Mouse (Mus musculus) layer of hippocampus, postnatal 14 days (tissue): ENCODE measurements around the gene Ptprg. TPM values are rescaled to one million over a fixed set of nuclear protein-coding genes. Genes with fewer than 3 reads are reported as not detected.

ENCODE experiments used
- DNase-seq, 2 experiments: peaks; one replicate each; pipeline ENCODE4 v3.0.0; 2021 to 2022; ENCODE audit warnings: low spot score in 2 of 2, mixed read lengths in 1 of 2
- total RNA-seq, 2 experiments: library from RNA; stranded (reverse); gene quantifications; 2 replicates each; pipeline ENCODE4 v1.2.3; 2021

Gene Ptprg
- total RNA-seq, 2 experiments from 2014 or later, result 165 to 169 TPM

DNA sequence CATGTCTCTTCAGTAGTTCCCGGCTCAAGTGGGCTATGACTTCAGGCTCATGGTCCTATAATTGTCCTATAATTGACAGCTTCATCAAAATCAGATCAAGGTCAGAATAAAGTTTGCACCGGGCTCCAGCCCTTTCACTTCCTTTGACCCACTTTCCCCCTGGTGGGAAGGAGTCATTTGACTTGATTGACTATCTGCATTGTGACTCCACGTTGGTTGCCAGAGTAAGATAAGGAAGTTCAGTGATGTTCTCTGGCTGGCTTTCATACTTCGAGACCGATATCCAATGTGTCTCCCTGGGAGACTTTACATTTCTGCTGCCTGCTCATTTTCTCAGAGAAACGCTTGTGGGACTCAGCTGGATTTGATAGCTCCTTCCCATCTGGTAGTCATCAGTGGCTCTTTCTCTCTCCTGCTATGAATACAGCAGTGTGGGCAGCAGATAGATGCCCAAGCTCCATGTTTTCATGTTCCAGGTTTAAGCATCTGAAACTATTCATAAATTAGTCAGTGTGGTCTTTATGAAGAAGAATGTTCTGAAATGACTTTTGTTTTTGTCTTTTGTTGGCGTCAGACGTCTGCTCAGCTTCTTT, 318.5 kb downstream of the Ptprg start:
- no peak for DNase-seq

DNA sequence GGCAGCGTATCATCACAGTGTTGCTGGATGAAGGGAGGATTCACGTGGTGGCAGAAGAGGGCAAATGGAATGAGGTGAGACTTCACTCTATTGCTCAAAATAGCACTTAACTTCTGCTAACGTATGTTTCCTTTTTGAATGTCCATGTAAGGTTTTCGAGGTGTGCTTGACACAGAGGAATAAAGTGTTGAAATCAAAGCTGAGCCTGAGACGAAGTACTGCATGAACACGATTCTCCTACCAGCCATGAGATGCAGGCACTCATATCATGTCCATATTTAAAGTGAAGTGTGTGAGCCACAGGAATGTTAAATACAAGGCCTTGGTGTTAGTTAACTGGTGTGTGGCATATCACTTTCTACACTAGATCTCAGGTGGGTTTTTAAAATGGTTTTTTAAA, 320.9 kb downstream of the Ptprg start:
- DNase-seq, result no peak

- peak; percentile 52 to 63 for DNase-seq
These were observed 321.9 kb downstream of the Ptprg start for GRCm38 (mm10) chr14:11874960-11875889.

DNA sequence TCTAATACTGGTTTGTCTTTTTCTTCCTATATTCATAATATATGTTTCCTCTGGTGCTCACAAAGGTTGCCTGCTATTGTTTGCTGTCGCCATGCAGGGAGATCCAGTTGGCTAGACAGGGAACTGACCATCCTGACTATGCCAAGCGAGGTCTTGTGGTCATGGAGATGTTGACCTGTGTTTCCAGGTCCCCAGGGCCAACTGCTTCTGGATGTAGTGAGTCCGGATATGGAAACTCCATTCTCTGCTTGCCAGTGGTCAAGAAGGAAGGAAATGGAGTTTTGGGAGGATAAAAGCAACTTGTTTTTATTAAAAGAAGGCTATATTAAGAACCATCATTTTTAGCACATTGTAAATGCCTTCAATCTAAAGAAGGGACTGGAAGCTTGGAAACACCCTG, 327.8 kb downstream of the Ptprg start:
- no peak for DNase-seq

DNA sequence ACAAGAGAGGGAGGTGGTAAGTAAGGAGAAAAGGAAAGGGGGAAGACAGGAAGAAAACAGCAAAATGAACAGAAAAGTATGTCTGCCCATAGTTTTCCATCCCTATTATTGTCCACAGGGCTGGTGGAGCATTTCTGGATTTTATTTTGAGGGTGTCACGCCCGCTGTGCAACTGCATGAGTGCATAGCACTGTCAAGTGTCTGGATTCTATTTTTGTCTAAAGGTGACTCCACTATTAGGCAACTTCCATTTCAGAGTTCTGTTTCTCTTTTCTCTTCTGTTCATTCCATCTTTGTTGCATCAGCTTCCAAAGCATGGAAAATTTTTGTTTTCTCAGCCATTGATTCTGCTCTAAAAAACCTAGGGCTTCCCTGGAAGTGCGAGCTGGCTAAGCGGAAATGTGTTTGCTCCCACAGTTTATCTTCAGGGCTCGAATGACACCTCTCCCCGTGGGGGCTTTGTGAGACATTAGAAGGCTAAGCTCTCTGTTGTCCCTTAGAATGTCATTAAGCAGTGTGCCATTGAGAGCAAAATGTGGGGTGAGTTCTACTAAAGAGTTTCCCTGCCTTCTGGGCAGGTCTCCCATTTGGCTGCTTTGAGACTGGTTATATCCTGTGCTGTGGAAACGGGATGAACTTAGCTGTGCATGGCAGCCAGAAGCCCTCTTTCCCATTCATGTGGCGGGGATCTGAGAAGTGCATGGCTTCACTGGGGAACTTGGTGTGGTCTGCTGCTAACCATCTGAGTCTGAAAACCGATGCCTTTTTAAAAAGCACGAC, 330.0 kb downstream of the Ptprg start:
- peak; percentile 35 to 38 for DNase-seq

- no peak for DNase-seq
These were observed 330.7 kb downstream of the Ptprg start for GRCm38 (mm10) chr14:11883995-11884394.

- no peak for DNase-seq
These were observed 333.1 kb downstream of the Ptprg start for GRCm38 (mm10) chr14:11886417-11886816.

GRCm38 (mm10) chr14:11890890-11891289, 337.6 kb downstream of the Ptprg start:
- DNase-seq, result no peak

- peak in 1 of 2 experiments; percentile 37 for DNase-seq
These were observed 339.3 kb downstream of the Ptprg start for GRCm38 (mm10) chr14:11892621-11893020.

GRCm38 (mm10) chr14:11895486-11895885, 342.2 kb downstream of the Ptprg start:
- no peak for DNase-seq

DNA sequence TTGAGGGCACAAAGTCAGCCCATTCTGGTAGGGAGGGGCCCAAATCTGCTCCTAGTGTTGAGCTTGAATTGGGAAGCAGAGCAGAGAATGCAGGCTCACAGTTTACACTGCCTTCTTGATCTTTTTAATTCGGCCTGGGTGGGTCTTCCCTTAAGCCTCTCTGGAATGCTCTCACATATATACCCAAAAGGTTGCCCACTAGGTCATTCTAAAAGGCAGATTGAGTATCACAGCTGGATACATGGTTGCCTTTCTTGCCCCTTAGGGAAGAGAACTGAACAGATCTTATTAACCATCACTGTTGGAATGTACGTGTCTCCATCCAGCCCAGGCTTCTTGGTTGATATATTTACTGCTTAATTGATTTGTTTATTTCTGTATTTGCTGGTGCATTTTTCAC, 349.5 kb downstream of the Ptprg start:
- DNase-seq, result no peak

- DNase-seq, result no peak
These were observed 352.9 kb downstream of the Ptprg start for GRCm38 (mm10) chr14:11906130-11906675.

DNA sequence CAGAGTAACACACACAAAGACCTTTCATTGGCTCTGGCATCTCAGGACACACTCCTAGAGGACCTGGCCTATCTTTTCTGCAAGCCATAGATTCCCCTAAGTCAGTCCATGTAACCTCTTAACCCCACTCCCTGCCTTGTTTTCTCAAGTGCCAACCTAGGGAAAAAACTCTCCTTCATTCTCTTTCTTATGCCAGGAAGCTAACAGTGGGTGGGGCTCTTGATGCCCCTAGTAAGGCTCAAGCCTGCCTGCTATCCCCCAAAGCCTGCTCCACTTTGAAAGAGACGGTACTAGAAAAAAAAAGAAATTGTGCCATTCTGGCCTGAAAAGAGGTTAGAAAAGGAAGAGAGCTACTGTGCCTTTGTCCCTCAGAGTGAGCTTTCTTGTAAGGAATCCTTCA, 358.9 kb downstream of the Ptprg start:
- DNase-seq, result no peak

DNA sequence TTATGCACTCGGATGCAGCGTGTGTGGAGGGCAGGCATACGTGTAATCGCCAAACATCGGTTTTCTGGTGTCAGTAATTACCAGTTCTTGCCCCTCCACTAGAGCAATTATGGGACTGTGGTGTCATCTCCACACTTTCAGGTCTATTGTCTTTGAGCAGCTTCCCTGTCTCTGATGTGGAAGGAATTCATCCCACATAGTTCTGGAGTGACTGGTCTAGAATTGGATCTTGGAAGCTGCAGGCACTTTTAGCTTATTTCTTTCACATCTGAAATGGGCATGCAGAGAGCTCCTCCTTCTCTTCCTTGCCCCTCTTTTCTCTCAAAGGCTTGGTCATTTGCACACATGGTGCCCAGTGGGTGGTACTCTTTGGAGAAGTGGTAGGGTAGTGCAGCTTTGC, 363.9 kb downstream of the Ptprg start:
- no peak for DNase-seq

DNA sequence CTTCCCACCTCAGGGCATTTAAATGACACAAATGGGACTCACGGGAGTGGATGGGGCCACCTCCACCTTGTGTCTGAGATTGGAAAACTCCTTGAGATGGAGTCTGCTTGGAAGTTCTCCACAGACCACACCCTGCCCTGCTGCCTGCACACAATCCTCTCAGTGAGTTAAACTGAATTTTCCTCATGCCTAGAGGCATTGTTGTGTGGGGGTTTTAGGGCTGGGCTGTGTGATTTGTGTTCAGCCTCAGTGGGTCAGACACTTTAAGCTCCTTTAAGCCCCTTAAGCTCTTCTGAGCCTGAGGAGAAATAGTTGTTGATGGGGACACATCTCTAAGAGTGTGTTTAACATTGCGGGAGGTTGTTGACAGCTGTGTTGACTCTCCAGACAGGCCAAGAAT, 375.2 kb downstream of the Ptprg start:
- DNase-seq, result no peak

DNA sequence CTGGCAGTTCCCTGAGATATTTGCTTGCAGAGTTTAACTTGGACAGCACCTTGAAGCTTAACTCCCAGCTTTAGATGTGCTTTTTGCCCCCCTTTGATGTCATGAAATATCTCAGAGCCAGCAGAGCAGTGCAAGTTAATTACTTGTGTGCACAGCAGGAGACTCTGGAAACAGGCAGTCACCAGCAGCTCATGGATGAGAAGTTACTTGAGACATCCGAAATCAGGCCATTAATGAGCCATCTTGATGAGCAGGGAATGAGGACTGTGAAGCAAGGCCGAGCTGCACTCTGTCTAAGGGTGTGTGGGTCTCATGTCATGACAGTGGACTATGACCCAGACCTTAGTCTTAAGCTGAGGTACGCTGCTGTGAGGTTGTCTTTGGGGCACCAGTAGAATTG, 379.2 kb downstream of the Ptprg start:
- no peak for DNase-seq

DNA sequence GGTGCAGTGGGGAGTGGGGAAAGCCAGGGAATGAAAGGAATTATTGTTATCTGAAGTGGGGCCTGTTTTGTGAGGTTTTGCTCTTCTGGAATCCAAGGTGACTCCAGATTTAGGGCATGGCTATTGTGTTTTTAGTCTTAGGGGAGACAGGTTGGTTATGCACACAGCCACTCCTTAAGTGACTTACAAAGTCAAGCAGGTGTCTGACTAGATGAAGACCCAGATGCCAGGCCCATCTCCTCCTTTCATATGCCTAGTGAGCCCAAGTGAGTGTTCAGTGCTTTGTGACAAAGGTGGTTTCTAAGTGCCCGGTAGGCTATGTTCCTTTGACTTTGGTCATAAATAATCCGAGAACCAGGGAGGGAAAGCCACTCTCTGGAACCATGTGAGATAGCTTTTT, 381.2 kb downstream of the Ptprg start:
- DNase-seq, result no peak

- no peak for DNase-seq
These were observed 381.9 kb downstream of the Ptprg start for GRCm38 (mm10) chr14:11935281-11935680.

GRCm38 (mm10) chr14:11935698-11936097, 382.4 kb downstream of the Ptprg start:
- no peak for DNase-seq

DNA sequence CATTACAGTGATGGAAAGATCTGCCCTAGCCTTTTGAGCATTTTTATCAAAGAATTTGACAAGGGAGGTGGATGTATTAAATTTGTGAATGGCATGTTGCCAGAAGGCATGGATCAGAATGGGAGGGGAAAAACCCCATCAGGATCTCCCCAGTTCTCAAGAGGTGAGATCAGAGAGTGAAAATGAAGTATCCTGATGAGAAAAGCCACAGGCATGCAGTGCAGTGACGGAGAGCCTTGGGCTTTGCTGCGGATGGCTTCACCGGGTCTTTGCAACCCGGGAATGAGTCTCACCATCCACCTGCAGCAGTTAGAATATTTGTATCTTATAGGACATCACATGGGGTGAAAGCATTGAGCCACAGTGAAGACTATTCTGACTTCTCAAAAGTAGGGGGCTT, 385.6 kb downstream of the Ptprg start:
- no peak for DNase-seq

- DNase-seq, result no peak
These were observed 388.7 kb downstream of the Ptprg start for GRCm38 (mm10) chr14:11941989-11942514.
